Mouse (Mus musculus) myocyte (in vitro differentiated cells): ENCODE results near the gene Psap.

ENCODE experiments used
- E2F4 ChIP-seq: IDR thresholded peaks from one replicate; pipeline ENCODE4 v1.6.1; 2011; ENCODE audit warnings: mild to moderate bottlenecking, control low read depth, moderate library complexity; ENCODE audit not compliant: insufficient read depth
- MAX ChIP-seq: IDR thresholded peaks from one replicate; pipeline ENCODE4 v1.6.1; 2011; ENCODE audit warnings: low read depth, mild to moderate bottlenecking, control low read depth
- MYOG ChIP-seq, 3 experiments: IDR thresholded peaks; one replicate each; pipeline ENCODE4 v1.6.1; 2011; ENCODE audit warnings: control low read depth in 2 of 3, low read depth in 2 of 3, mild to moderate bottlenecking in 2 of 3; ENCODE audit not compliant: insufficient read length in 2 of 3, control insufficient read depth in 1 of 3, insufficient read depth in 1 of 3
- POLR2A ChIP-seq: IDR thresholded peaks from one replicate; pipeline ENCODE4 v1.6.1; 2011; ENCODE audit warnings: low read depth, mild to moderate bottlenecking, control low read depth, moderate library complexity; ENCODE audit not compliant: insufficient read length
- POLR2AphosphoS2 ChIP-seq: IDR thresholded peaks from one replicate; pipeline ENCODE4 v1.6.1; 2011; ENCODE audit warnings: low read depth, control low read depth; ENCODE audit not compliant: insufficient read length
- TCF12 ChIP-seq: IDR thresholded peaks from one replicate; pipeline ENCODE4 v1.6.1; 2011; ENCODE audit warnings: mild to moderate bottlenecking, control low read depth; ENCODE audit not compliant: poor library complexity, insufficient read depth, severe bottlenecking

DNA sequence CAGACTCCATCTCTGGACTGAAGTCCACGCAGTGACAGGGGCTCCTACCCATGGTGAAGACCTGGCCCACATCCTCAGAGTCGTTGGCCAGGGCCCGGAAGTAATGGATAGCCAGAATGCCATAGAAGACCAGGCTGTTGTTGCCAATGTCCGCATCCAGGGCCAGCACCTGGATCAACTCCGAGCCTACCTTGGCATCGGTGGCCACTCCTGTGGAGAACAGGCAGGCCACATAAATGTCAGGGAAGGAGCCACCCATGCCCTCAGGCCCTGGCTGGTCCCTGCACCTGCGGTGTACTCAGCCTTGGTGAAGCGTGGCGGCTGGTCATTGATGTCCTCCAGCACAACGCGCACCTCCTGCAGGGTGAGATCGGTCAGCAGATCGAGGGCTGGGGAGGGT is 33.2 kb downstream of the Psap start:
- TF ChIP-seq MAX (no peak), POLR2AphosphoS2 (no peak), POLR2A (no peak), TCF12 (no peak), MYOG (IDR thresholded peaks at IDR 0.05; ENCODE audit: control insufficient read depth in 1 of 3, insufficient read depth in 1 of 3, insufficient read length in 2 of 3, low read depth in 2 of 3) (no peak), E2F4 (no peak)
